Mouse (Mus musculus) myocyte (in vitro differentiated cells): ENCODE data around the gene Zfp64. TPM values are rescaled to one million over a fixed set of nuclear protein-coding genes. Genes with fewer than 3 reads are reported as not detected.

ENCODE experiments used
- H3K27me3 ChIP-seq: one replicate; pipeline ENCODE4 v1.6.1; 2011; ENCODE audit not compliant: control insufficient read depth, insufficient read depth, insufficient read length
- H3K36me3 ChIP-seq: one replicate; pipeline ENCODE4 v1.6.1; 2011; ENCODE audit not compliant: control insufficient read depth, insufficient read depth
- H3K4me2 ChIP-seq: one replicate; pipeline ENCODE4 v1.6.1; 2011; ENCODE audit warnings: low read depth, control low read depth
- H3K4me3 ChIP-seq: one replicate; pipeline ENCODE4 v1.5.1; 2011; ENCODE audit warnings: mild to moderate bottlenecking, control low read depth, moderate library complexity
- H3K79me2 ChIP-seq: one replicate; pipeline ENCODE4 v1.6.1; 2011; ENCODE audit not compliant: control insufficient read depth, insufficient read depth
- H3ac ChIP-seq: one replicate; pipeline ENCODE4 v1.6.1; 2011; ENCODE audit not compliant: control insufficient read depth, insufficient read length
- CEBPB ChIP-seq: IDR thresholded peaks from 2 replicates; pipeline ENCODE4 v1.6.1; 2011; ENCODE audit warnings: mild to moderate bottlenecking, moderate library complexity; ENCODE audit not compliant: poor library complexity, insufficient read depth, severe bottlenecking
- E2F4 ChIP-seq: IDR thresholded peaks from one replicate; pipeline ENCODE4 v1.6.1; 2011; ENCODE audit warnings: mild to moderate bottlenecking, control low read depth, moderate library complexity; ENCODE audit not compliant: insufficient read depth
- MAX ChIP-seq: IDR thresholded peaks from one replicate; pipeline ENCODE4 v1.6.1; 2011; ENCODE audit warnings: low read depth, mild to moderate bottlenecking, control low read depth
- MYOD1 ChIP-seq, 3 experiments: IDR thresholded peaks; one replicate each; pipeline ENCODE4 v1.6.1; 2011; ENCODE audit warnings: control low read depth in 2 of 3, low read depth in 2 of 3, mild to moderate bottlenecking in 2 of 3, moderate library complexity in 1 of 3; ENCODE audit not compliant: insufficient read length in 2 of 3, control insufficient read depth in 1 of 3
- MYOG ChIP-seq, 3 experiments: IDR thresholded peaks; one replicate each; pipeline ENCODE4 v1.6.1; 2011; ENCODE audit warnings: control low read depth in 2 of 3, low read depth in 2 of 3, mild to moderate bottlenecking in 2 of 3; ENCODE audit not compliant: insufficient read length in 2 of 3, control insufficient read depth in 1 of 3, insufficient read depth in 1 of 3
- POLR2A ChIP-seq: IDR thresholded peaks from one replicate; pipeline ENCODE4 v1.6.1; 2011; ENCODE audit warnings: low read depth, mild to moderate bottlenecking, control low read depth, moderate library complexity; ENCODE audit not compliant: insufficient read length
- POLR2AphosphoS2 ChIP-seq: IDR thresholded peaks from one replicate; pipeline ENCODE4 v1.6.1; 2011; ENCODE audit warnings: low read depth, control low read depth; ENCODE audit not compliant: insufficient read length
- REST ChIP-seq: IDR thresholded peaks from one replicate; pipeline ENCODE4 v1.6.1; 2011; ENCODE audit warnings: mild to moderate bottlenecking, control low read depth, moderate library complexity; ENCODE audit not compliant: insufficient read depth, insufficient read length
- SRF ChIP-seq: IDR thresholded peaks from one replicate; pipeline ENCODE4 v1.6.1; 2011; ENCODE audit warnings: low read depth; ENCODE audit not compliant: control insufficient read depth, insufficient read length
- TCF12 ChIP-seq: IDR thresholded peaks from one replicate; pipeline ENCODE4 v1.6.1; 2011; ENCODE audit warnings: mild to moderate bottlenecking, control low read depth; ENCODE audit not compliant: poor library complexity, insufficient read depth, severe bottlenecking
- TCF3 ChIP-seq: IDR thresholded peaks from one replicate; pipeline ENCODE4 v1.6.1; 2011; ENCODE audit warnings: low read depth, control low read depth; ENCODE audit not compliant: insufficient read length
- USF1 ChIP-seq: IDR thresholded peaks from one replicate; pipeline ENCODE4 v1.6.1; 2011; ENCODE audit warnings: low read depth, mild to moderate bottlenecking, control low read depth, moderate library complexity
- polyA plus RNA-seq: library from polyadenylated mRNA; unstranded; fragments of >200 nt; fragmentation: generic; extraction: Trizol; gene quantifications from one replicate; pipeline ENCODE4 v1.2.1, GENCODE M21; 2012; ENCODE audit warnings: missing spikeins

The Zfp64 gene
- polyA plus RNA-seq, 1 experiment, result 22.6 TPM

- no peaks in the 10 kb centered on the region for H3K36me3 ChIP-seq
- no peak overlapping the region for H3K4me3 ChIP-seq
- H3ac ChIP-seq, result no peak overlapping the region
- H3K79me2 ChIP-seq, result no peaks in the 10 kb centered on the region
- TF ChIP-seq SRF, result no peak
- TF ChIP-seq TCF12, result no peak
- H3K4me2 ChIP-seq, result no peak overlapping the region
- H3K27me3 ChIP-seq, result no peaks in the 10 kb centered on the region
Observed at GRCm38 (mm10) chr2:168939261-168939933, 16.0 kb downstream of the Zfp64 start.

- TF ChIP-seq TCF12 (no peak), TCF3 (no peak), REST (no peak), MAX (no peak), CEBPB (no peak), E2F4 (no peak), USF1 (no peak), MYOG (IDR thresholded peaks at IDR 0.05; ENCODE audit: control insufficient read depth in 1 of 3, insufficient read depth in 1 of 3, insufficient read length in 2 of 3, low read depth in 2 of 3) (no peak), SRF (no peak), POLR2AphosphoS2 (no peak), MYOD1 (IDR thresholded peaks at IDR 0.05; ENCODE audit: control insufficient read depth in 1 of 3, insufficient read length in 2 of 3, low read depth in 2 of 3) (no peak), POLR2A (no peak)
- no peak overlapping the region for H3ac ChIP-seq
Observed at GRCm38 (mm10) chr2:168936896-168937295, 18.5 kb downstream of the Zfp64 start.

GRCm38 (mm10) chr2:168935165-168935564 lies 20.2 kb downstream of the Zfp64 start:
- no peaks in the 10 kb centered on the region for H3K36me3 ChIP-seq
- no peak overlapping the region for H3ac ChIP-seq
- no peaks in the 10 kb centered on the region for H3K27me3 ChIP-seq
- no peak overlapping the region for H3K4me3 ChIP-seq
- H3K4me2 ChIP-seq, result no peak overlapping the region
- H3K79me2 ChIP-seq, result no peaks in the 10 kb centered on the region
- TF ChIP-seq REST (no peak), USF1 (no peak), MYOG (IDR thresholded peaks at IDR 0.05; ENCODE audit: control insufficient read depth in 1 of 3, insufficient read depth in 1 of 3, insufficient read length in 2 of 3, low read depth in 2 of 3) (peak in 1 of 3 experiments; percentile 7)

More at GRCm38 (mm10) chr2:168936896-168937295, 18.5 kb downstream of the Zfp64 start:
- no peak overlapping the region for H3K4me2 ChIP-seq
- H3K79me2 ChIP-seq, result no peaks in the 10 kb centered on the region
- H3K4me3 ChIP-seq, result no peak overlapping the region
- no peaks in the 10 kb centered on the region for H3K27me3 ChIP-seq
- H3K36me3 ChIP-seq, result no peaks in the 10 kb centered on the region

- no peak overlapping the region for H3K4me3 ChIP-seq
- TF ChIP-seq USF1 (no peak), SRF (no peak), MAX (no peak), TCF12 (no peak), MYOD1 (IDR thresholded peaks at IDR 0.05; ENCODE audit: control insufficient read depth in 1 of 3, insufficient read length in 2 of 3, low read depth in 2 of 3) (no peak), POLR2A (no peak), TCF3 (no peak), CEBPB (no peak), E2F4 (no peak), REST (no peak), MYOG (IDR thresholded peaks at IDR 0.05; ENCODE audit: control insufficient read depth in 1 of 3, insufficient read depth in 1 of 3, insufficient read length in 2 of 3, low read depth in 2 of 3) (no peak), POLR2AphosphoS2 (no peak)
Observed at GRCm38 (mm10) chr2:168931686-168932085, 23.7 kb downstream of the Zfp64 start.

GRCm38 (mm10) chr2:168929691-168930090 lies 25.7 kb downstream of the Zfp64 start:
- Histone ChIP-seq H3ac (no peak overlapping the region), H3K27me3 (no peaks in the 10 kb centered on the region), H3K4me3 (no peak overlapping the region), H3K79me2 (no peaks in the 10 kb centered on the region), H3K36me3 (peaks cover 3% of the 10 kb centered on the region), H3K4me2 (no peak overlapping the region)
- TF ChIP-seq POLR2AphosphoS2 (no peak), POLR2A (no peak), USF1 (no peak), TCF3 (no peak), REST (no peak), E2F4 (no peak), CEBPB (no peak), SRF (no peak), MAX (no peak), MYOD1 (IDR thresholded peaks at IDR 0.05; ENCODE audit: control insufficient read depth in 1 of 3, insufficient read length in 2 of 3, low read depth in 2 of 3) (no peak), MYOG (IDR thresholded peaks at IDR 0.05; ENCODE audit: control insufficient read depth in 1 of 3, insufficient read depth in 1 of 3, insufficient read length in 2 of 3, low read depth in 2 of 3) (no peak), TCF12 (no peak)

More at GRCm38 (mm10) chr2:168931686-168932085, 23.7 kb downstream of the Zfp64 start:
- Histone ChIP-seq H3K4me2 (no peak overlapping the region), H3ac (no peak overlapping the region), H3K79me2 (no peaks in the 10 kb centered on the region), H3K27me3 (no peaks in the 10 kb centered on the region), H3K36me3 (no peaks in the 10 kb centered on the region)
